ENCODE assay signal across 8 mouse cellular contexts in genomic region chr5:142628726-142629662, GRCm38 (mm10). TPM values are rescaled to one million over a fixed set of nuclear protein-coding genes. Genes with fewer than 3 reads are reported as not detected.
DNase-seq lines count a peak whose midpoint lies in the region; ATAC-seq lines count a peak whose summit lies in the region.

No protein-coding gene starts in this region.

- H3K4me2 ChIP-seq in hindbrain, embryonic 14.5 days (replicated peaks), result peak overlapping the region; percentile 64

- ATAC-seq in hindbrain, embryonic 14.5 days (ENCODE audit: low FRiP score), result peak; percentile 97

- peaks cover 18% of the 10 kb centered on the region for H3K4me1 ChIP-seq in hindbrain, embryonic 14.5 days (replicated peaks; ENCODE audit: control insufficient read depth, insufficient read depth, low read length)

- DNase-seq in NIH3T3 (ENCODE audit: low read depth), result peak; percentile 97
- DNase-seq in cerebellum, postnatal 10 days, result peak; percentile 99
- peak; percentile 91 to 95 for DNase-seq in frontal cortex, postnatal 14 days (ENCODE audit: low spot score in 2 of 2)
- peak; percentile 96 for DNase-seq in hindbrain, embryonic 14.5 days (ENCODE audit: low spot score)
- peak; percentile 96 for DNase-seq in layer of hippocampus, postnatal 36 days
- DNase-seq in lung, postnatal 36 days, result peak; percentile 98
- DNase-seq in retina, postnatal 1 day, result peak; percentile 97
- DNase-seq in urinary bladder, adult 18-20 months (ENCODE audit: low spot score in 2 of 2), result peak; percentile 95 to 97

- H3K27me3 ChIP-seq in hindbrain, embryonic 14.5 days (ENCODE audit: control insufficient read depth, insufficient read depth, low read length), result no peaks in the 10 kb centered on the region

- H3K9me3 ChIP-seq in hindbrain, embryonic 14.5 days (ENCODE audit: control insufficient read depth, low read length), result no peaks in the 10 kb centered on the region

- peak overlapping the region; percentile 83 for H3K9ac ChIP-seq in hindbrain, embryonic 14.5 days

- WGBS in hindbrain, embryonic 14.5 days, result under 1% methylated on average over 68 of the region's 69 CpGs

- H3K4me3 ChIP-seq in hindbrain, embryonic 14.5 days (replicated peaks; ENCODE audit: low read length), result peak overlapping the region; percentile 86

- peaks cover 10% of the 10 kb centered on the region for H3K36me3 ChIP-seq in hindbrain, embryonic 14.5 days (replicated peaks; ENCODE audit: control insufficient read depth, insufficient read depth)

- peak overlapping the region; percentile 61 for H3K27ac ChIP-seq in hindbrain, embryonic 14.5 days

RNA-seq across cellular contexts. Expression of gene Wipi2, which starts 1.5 kb away (rescaled TPM):
- polyA plus RNA-seq in hindbrain, embryonic 14.5 days (2014; fragmentation: Nextera tagmentation; extraction: Ambion mirVana), result 46.0 TPM in 2 replicates
- 100 to 1,000 TPM; 102 to 103 TPM for total RNA-seq in layer of hippocampus, postnatal 36 days (2021)

RNA-seq across cellular contexts. Expression of gene Mmd2, which starts 20.4 kb away (rescaled TPM):
- polyA plus RNA-seq in hindbrain, embryonic 14.5 days (2014; fragmentation: Nextera tagmentation; extraction: Ambion mirVana), result 51.7 and 64.2 TPM in 2 replicates
- 100 to 1,000 TPM; 159 to 178 TPM for total RNA-seq in layer of hippocampus, postnatal 36 days (2021)

Comparison
In these comparisons a context has a peak if more than half of its experiments do, and no peak if none do; other contexts are left out.
1. Peak in every context shown above with its lines: DNase-seq, ATAC-seq, H3K4me3 ChIP-seq and H3K27ac ChIP-seq.